Mouse (Mus musculus) 416B (cell line): ENCODE data around the gene Nlgn2.

Experiments
- DNase-seq: peaks from one replicate; pipeline ENCODE4 v3.0.0; 2011; ENCODE audit warnings: low read depth

Gene Nlgn2

GRCm38 (mm10) chr11:69793429-69793828, 44.2 kb downstream of the Nlgn2 start:
- DNase-seq: no peak

GRCm38 (mm10) chr11:69791420-69791819, 46.2 kb downstream of the Nlgn2 start:
- no peak for DNase-seq

GRCm38 (mm10) chr11:69789431-69789830, 48.2 kb downstream of the Nlgn2 start:
- DNase-seq: no peak

- no peak for DNase-seq
Measured at GRCm38 (mm10) chr11:69787306-69787705, 50.3 kb downstream of the Nlgn2 start.

GRCm38 (mm10) chr11:69784793-69785272, 52.8 kb downstream of the Nlgn2 start:
- DNase-seq: peak; percentile 21

- DNase-seq: no peak
Measured at GRCm38 (mm10) chr11:69781828-69782227, 55.8 kb downstream of the Nlgn2 start.

- DNase-seq: no peak
Measured at GRCm38 (mm10) chr11:69778985-69779384, 58.6 kb downstream of the Nlgn2 start.

- no peak for DNase-seq
Measured at GRCm38 (mm10) chr11:69778258-69778982, 59.2 kb downstream of the Nlgn2 start.

GRCm38 (mm10) chr11:69777504-69778257, 59.9 kb downstream of the Nlgn2 start:
- no peak for DNase-seq

GRCm38 (mm10) chr11:69776488-69776887, 61.1 kb downstream of the Nlgn2 start:
- no peak for DNase-seq

- no peak for DNase-seq
Measured at GRCm38 (mm10) chr11:69775716-69776115, 61.9 kb downstream of the Nlgn2 start.

- no peak for DNase-seq
Measured at GRCm38 (mm10) chr11:69774961-69775360, 62.6 kb downstream of the Nlgn2 start.
